Mouse (Mus musculus): Measurements from ENCODE around the gene Adgrl3. TPM values are rescaled to one million over a fixed set of nuclear protein-coding genes. Genes with fewer than 3 reads are reported as not detected.

Gene Adgrl3
- polyA plus RNA-seq, 2 experiments from 2014 or later, result 1.4 TPM; not detected in 1

- no peak for ATAC-seq
Observed at GRCm38 (mm10) chr5:81686206-81686605, 666.3 kb downstream of the Adgrl3 start.

DNA sequence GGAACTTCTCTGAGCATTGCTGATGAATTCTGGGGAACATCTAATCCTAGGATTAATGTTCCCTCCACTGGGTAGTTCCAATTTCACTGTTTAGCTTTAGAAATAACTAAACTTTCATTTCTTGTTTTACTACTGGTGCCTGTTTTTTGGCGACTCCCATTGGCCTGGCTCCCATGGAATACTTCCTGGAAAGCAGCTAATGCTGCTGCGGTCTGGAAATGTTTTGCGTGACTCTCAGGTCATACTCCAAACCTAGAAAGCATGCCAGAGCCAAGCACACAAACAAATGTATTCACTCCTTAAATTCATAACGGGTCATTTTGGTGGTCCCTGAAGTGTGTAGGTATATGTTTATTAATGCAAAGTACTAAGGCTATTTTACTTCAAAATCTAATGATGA lies 666.9 kb downstream of the Adgrl3 start:
- no peak for ATAC-seq

GRCm38 (mm10) chr5:81729620-81730019 lies 709.7 kb downstream of the Adgrl3 start:
- no peak for ATAC-seq

DNA sequence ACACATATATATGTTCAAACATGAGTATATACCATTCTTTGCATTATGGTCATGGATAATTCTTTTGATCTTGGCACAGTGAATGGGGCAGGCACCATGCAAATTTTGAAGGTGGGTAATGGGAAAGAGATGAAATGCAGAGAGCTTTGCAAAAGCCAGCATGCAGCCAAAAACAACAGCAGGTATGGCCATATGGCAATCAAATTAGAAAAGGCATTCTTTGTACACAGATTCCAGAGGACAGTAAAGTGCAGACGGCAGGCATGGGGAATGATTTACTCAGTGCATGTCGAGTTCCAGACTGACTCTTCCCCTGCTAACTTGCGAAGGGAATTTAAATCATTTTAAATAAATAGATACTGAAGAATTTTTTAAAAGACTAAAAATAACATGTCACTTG lies 716.1 kb downstream of the Adgrl3 start:
- no peak for ATAC-seq

GRCm38 (mm10) chr5:81738286-81739032 lies 718.5 kb downstream of the Adgrl3 start:
- no peak for ATAC-seq

GRCm38 (mm10) chr5:81752426-81752825 lies 732.5 kb downstream of the Adgrl3 start:
- no peak for ATAC-seq

DNA sequence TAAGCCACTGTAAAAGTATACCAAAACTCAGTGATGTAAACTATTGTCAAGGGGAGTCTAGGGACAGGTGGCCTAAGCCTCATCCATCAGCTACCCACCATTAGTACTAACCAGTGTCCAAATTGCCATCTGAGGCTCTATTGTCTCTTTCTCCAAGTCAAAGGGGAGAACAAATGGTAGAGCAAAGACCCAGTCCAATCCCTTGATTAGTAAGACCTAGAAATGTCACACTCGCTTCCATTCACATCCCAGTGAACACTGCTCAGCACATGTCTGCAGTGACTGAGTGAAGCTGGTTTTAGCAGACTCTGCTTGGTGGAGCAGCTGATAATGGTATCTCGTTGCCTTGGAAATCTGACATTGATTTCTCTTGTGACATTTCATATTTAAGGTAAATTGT lies 735.8 kb downstream of the Adgrl3 start:
- no peak for ATAC-seq

DNA sequence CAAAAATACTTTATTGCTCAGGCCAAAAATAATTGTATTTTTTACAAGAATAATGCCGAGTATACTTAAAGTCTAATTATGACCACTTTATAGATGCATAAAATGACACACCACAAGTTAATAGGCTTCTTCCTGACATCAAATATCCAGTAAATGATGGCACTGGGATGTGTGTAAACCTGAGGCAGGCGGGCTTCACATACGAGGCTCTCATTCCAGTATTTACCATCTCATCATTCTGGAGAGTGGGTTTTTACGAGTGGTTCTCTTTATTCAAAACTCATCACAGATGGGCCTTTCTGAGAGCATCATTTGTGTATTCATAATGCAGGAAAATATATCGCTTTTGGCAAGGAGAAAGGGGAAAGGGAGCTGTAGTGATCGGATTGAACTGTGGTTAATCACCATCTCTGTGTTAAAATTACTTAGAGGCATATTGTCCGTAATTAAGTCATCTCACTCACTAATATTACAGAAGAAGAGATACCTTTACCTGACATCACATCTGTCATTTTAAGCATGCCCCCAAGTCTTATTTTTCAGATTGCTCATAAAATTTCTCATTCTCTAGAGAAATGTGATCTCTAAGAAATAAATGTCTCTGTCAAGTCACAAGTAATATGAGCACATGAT lies 737.3 kb downstream of the Adgrl3 start:
- no peak for ATAC-seq

DNA sequence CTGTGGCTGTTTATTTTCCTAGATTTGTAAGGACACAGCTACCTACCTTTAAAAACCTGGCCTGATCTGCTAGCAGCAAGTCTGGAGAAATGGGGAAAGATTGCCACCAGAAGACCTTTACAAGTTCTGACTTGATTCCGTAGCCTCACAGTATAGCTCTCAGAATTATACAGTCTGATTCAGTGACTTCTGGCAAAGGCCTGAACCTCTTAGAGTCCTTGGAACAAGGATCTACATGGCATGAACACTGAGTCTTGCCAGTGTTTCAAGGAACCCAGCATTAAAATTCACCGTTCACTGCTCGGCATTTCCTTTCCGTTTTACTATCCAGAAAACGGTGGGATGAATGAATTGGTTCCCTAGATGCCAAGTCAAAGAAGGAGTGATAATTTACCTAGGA lies 756.3 kb downstream of the Adgrl3 start:
- ATAC-seq, result no peak

GRCm38 (mm10) chr5:81776746-81777145 lies 756.8 kb downstream of the Adgrl3 start:
- ATAC-seq, result no peak

DNA sequence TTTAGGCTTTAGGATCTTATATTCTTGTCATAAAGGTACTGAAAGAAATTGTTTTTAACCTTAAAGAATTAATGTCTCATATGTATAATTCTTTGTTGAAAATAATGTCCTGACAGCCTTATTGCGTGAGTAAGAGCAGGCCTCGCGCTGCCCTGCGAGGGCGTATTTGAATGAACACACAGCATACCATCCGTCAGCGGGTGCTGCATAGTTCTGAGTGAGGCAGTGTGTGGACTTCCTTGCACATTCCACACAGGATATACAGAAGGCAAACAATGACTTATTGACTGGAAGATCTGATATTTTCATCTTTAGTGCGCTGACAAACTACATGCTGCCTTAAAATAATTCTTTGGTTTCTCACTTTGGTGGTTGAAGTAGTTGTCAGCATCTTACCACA lies 764.8 kb downstream of the Adgrl3 start:
- no peak for ATAC-seq

GRCm38 (mm10) chr5:81790710-81791109 lies 770.8 kb downstream of the Adgrl3 start:
- ATAC-seq, result no peak

DNA sequence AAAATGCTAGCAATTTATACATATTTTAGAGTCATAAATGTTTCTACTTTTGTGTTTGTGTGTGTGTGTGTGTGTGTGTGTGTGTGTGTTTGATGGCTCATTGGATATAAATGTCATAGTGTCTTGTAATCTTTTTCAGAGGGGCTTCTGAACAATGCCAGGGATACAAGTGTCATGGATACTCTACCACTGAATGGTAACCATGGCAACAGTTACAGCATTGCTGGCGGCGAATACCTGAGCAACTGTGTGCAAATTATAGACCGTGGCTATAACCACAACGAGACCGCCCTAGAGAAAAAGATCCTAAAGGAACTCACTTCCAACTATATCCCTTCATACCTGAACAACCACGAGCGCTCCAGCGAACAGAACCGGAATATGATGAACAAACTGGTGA lies 774.2 kb downstream of the Adgrl3 start:
- ATAC-seq, result no peak

DNA sequence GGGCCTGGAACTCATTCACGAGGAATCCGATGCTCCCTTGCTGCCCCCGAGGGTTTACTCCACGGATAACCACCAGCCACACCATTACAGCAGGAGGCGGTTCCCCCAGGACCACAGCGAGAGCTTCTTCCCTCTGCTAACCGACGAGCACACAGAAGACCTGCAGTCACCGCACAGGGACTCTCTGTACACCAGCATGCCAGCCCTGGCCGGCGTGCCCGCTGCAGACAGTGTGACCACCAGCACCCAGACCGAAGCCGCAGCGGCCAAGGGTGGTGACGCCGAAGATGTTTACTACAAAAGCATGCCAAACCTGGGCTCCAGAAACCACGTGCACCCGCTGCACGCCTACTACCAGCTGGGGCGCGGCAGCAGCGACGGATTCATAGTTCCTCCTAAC lies 774.7 kb downstream of the Adgrl3 start:
- ATAC-seq, result no peak

DNA sequence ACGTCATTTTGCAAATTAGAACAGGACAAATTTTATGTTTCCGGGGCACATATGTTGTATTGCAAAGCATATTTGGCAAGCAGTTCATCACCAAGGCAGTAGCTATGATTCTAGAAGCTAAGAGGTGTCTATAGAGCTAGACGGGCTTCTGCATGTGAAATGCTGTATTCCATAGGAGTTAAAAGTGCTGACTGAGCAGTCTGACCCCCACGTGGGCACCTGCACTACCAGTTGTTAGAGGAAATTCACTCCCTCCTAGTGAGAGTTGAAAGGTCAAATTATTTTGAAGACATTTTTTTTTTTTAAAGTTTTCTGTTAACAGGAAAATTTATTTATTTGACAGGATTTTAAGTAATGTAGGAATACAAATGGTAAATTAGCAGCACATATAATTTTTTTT lies 776.2 kb downstream of the Adgrl3 start:
- ATAC-seq, result no peak

DNA sequence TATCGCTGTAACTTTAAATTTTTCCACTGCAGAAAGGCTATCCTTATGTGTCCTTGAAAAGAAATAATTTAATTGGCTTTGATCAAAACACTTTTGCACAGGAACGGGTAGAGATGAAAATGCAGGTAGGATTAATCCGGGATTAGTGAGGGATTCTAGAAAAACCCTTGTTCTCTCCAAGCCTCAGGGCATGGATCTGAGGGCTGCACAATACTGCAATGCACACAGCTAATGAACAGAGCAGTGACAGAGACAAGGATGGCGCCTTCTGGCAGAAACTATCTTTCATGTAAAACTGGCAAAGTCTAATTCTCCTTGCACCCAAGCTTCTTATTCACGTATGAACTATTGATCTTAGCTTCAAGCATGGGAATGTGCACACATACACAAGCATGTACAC lies 791.0 kb downstream of the Adgrl3 start:
- no peak for ATAC-seq

DNA sequence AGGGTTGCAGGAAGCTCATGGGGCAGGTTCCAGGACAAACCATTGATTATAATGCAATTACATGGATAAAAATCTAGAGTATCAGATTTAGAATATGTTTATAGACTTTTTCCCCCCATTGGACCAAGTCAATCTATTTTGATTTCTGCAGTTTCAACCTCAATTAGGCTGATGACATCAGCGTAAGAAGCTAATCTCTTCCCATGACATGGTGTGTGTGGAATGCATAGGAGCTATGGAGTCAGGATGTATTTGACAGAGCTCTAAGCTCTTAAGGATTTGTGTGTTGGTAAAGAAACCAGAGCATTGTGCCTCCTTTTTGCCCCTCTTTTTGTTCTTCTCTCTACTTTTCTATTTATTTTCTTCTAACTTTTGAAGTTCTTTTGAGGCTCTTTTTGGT lies 812.1 kb downstream of the Adgrl3 start:
- ATAC-seq, result no peak

GRCm38 (mm10) chr5:81832679-81833078 lies 812.7 kb downstream of the Adgrl3 start:
- no peak for ATAC-seq

GRCm38 (mm10) chr5:81837860-81838259 lies 817.9 kb downstream of the Adgrl3 start:
- no peak for ATAC-seq

DNA sequence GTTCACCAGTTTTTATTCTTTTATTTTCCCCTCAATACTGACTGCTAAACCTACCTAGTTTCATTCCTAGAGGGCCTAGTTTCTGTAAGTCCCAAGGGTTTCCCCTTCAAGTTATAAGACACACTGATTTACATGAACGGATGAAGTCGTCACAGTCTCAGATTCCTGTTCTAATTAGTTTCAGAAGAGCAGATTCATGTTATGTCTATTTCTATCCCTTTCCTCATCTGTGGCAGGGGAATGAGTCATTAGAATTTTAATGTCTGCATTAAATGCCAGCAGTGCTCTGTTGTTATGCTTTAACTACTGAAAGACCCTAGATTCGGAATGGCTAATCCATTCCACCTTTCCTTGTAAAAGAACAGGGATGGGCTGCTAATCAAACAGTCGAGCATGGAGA lies 823.9 kb downstream of the Adgrl3 start:
- no peak for ATAC-seq

- no peak for ATAC-seq
Observed at GRCm38 (mm10) chr5:81870336-81870735, 850.4 kb downstream of the Adgrl3 start.
